Mouse (Mus musculus) hindbrain, embryonic 16.5 days (tissue): ENCODE data around the gene Xpo5. TPM values are rescaled to one million over a fixed set of nuclear protein-coding genes. Genes with fewer than 3 reads are reported as not detected.
A peak's percentile ranks its signal among the peaks of the same experiment; 100 is the strongest.

Experiments
- ATAC-seq: fragments of 200-750 bp; cut with Nextera tagmentation; 2 replicates; pipeline ENCODE4 v1.8.0; 2017; ENCODE audit warnings: moderate TSS enrichment, moderate library complexity
- H3K27ac ChIP-seq: fragments of 300-500 bp; sonication (generic); 2 replicates; pipeline ENCODE4 v1.5.1; 2014; ENCODE audit warnings: low read depth, mild to moderate bottlenecking, control low read depth, low read length, moderate library complexity
- H3K27me3 ChIP-seq: fragments of 300-500 bp; sonication (generic); replicated peaks from 2 replicates; pipeline ENCODE4 v1.6.1; 2014; ENCODE audit warnings: low read length; ENCODE audit not compliant: control insufficient read depth, insufficient read depth
- H3K36me3 ChIP-seq: fragments of 300-500 bp; sonication (generic); 2 replicates; pipeline ENCODE4 v1.6.1; 2014; ENCODE audit warnings: mild to moderate bottlenecking, low read length, moderate library complexity, mixed read lengths; ENCODE audit not compliant: control insufficient read depth, insufficient read depth
- H3K4me1 ChIP-seq: fragments of 300-500 bp; sonication (generic); 2 replicates; pipeline ENCODE4 v1.6.1; 2014; ENCODE audit warnings: low read depth, low read length; ENCODE audit not compliant: control insufficient read depth, insufficient read depth
- H3K4me2 ChIP-seq: fragments of 300-500 bp; sonication (generic); 2 replicates; pipeline ENCODE4 v1.6.1; 2014; ENCODE audit warnings: mild to moderate bottlenecking, low read length, control low read depth, moderate library complexity
- H3K4me3 ChIP-seq: fragments of 300-500 bp; sonication (generic); 2 replicates; pipeline ENCODE4 v1.5.1; 2014; ENCODE audit warnings: mild to moderate bottlenecking, low read length, control low read depth, moderate library complexity
- H3K9ac ChIP-seq: fragments of 300-500 bp; sonication (generic); 2 replicates; pipeline ENCODE4 v1.6.1; 2014; ENCODE audit warnings: low read depth, mild to moderate bottlenecking, control low read depth, low read length, moderate library complexity
- H3K9me3 ChIP-seq: fragments of 300-500 bp; sonication (generic); 2 replicates; pipeline ENCODE4 v1.6.1; 2014; ENCODE audit warnings: mild to moderate bottlenecking, low read length, moderate library complexity; ENCODE audit not compliant: control insufficient read depth
- WGBS: fragments of 180-500 bp; shearing (Covaris S2); extraction: QIAGEN DNeasy Blood & Tissue Kit; methylation state at CpG from one replicate; pipeline ENCODE4 v1.1.7; 2014; 5-methylcytosine and 5-hydroxymethylcytosine counted together
- polyA plus RNA-seq: library from polyadenylated mRNA; unstranded; fragments of >200 nt; fragmentation: Nextera tagmentation; extraction: Ambion mirVana; gene quantifications from 2 replicates; pipeline ENCODE4 v1.2.1, GENCODE M21; 2015

Gene Xpo5
- polyA plus RNA-seq, 1 experiment from 2014 or later, result 29.0 TPM

DNA sequence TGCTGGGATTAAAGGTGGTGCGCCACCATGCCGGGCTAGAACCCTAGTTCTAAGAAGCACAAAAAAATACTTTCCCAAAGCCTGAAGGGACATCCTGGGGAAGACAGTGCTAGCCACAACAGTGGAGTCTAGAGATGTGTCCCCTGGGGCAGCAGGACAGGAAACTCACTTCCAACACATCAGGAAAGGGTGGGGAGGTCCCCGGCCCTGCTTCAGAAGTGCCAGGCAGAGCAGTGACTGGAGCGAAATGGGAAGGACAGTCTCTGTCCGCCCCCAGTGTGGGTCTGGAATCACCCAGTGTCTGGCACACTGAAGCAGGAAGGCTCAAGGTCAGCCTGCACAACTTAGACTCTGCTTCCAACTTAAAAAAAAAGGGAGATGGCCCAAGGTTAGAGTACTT, 70.1 kb downstream of the Xpo5 start:
- Histone ChIP-seq H3K27ac (no peak overlapping the region), H3K4me1 (no peaks in the 10 kb centered on the region), H3K9ac (no peak overlapping the region), H3K27me3 (no peaks in the 10 kb centered on the region), H3K36me3 (peaks cover 3% of the 10 kb centered on the region; the same call in 1 of the 2 replicates), H3K4me2 (no peak overlapping the region), H3K4me3 (no peak overlapping the region), H3K9me3 (no peaks in the 10 kb centered on the region)
- 94% methylated on average over 5 of the region's 5 CpGs for WGBS
- ATAC-seq, result no peak

DNA sequence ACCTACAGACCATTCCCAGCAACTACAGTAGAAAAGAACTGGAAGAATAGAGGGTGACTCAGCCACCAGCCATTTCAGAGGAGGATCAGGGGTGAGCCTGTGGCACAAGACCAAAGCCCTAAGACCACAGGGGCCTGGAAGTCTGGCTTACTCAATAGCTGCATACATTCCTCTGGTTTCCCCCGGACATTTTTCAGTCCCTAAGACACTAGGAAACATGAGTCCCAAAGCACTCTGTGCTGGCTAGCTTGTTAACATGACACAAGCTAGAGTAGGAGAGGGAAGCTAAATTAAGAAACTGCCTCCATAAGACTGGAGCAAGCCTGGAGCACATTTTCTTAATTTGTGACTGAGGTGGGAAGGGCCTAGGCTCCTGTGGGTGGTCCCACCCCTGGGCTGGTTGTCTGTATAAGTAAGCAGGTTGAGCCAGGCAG, 71.2 kb downstream of the Xpo5 start:
- no peaks in the 10 kb centered on the region for H3K27me3 ChIP-seq
- WGBS, result 57% methylated on average over 1 of the region's 1 CpGs
- H3K36me3 ChIP-seq, result peaks cover 3% of the 10 kb centered on the region; the same call in 1 of the 2 replicates
- no peak overlapping the region for H3K27ac ChIP-seq
- no peak overlapping the region for H3K9ac ChIP-seq
- no peaks in the 10 kb centered on the region for H3K9me3 ChIP-seq
- no peaks in the 10 kb centered on the region for H3K4me1 ChIP-seq
- no peak overlapping the region for H3K4me2 ChIP-seq
- no peak overlapping the region for H3K4me3 ChIP-seq
- ATAC-seq, result no peak

DNA sequence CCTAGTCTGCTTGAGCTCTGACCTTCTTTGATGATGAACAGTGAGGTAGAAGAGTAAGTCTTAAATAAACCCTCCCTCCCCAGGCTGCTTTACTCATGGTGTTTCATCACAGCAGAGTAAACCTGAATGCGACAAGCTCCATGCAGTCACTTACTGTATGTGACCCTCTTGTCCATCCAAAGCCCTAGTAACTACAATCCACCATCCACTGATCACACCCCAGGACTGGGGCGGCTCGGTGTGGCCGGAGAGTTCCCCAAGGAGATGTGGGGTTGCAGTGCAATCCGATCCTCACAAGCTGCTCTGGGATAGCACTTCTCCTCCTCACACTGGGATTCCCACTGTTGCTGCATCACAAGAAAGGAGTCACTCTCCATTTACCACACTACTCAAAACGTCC, 71.9 kb downstream of the Xpo5 start:
- Histone ChIP-seq H3K4me3 (no peak overlapping the region), H3K36me3 (peaks cover 4% of the 10 kb centered on the region; the same call in 1 of the 2 replicates), H3K4me1 (no peaks in the 10 kb centered on the region), H3K27me3 (no peaks in the 10 kb centered on the region), H3K9me3 (no peaks in the 10 kb centered on the region), H3K4me2 (no peak overlapping the region), H3K9ac (no peak overlapping the region), H3K27ac (no peak overlapping the region)
- ATAC-seq, result no peak
- 84% methylated on average over 6 of the region's 6 CpGs for WGBS

DNA sequence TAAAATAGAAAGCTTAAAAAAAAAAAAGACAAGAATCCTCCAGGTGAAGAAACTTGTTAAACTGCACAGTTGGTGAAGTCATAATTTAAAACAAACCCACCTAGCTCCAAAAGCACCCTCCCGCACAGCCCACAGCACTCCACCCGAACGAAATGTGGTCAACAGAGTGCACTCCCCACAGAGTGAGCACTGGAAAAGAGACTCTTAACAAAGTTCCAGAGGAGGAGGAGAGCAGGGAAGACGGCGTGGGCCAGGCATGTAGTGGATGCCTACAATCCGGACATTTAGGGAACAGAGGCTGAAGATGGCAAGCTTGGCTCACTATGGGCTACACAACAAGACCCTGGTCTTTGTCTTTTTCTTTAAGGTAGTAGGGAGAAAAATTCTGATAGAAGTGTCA, 72.5 kb downstream of the Xpo5 start:
- WGBS, result 92% methylated on average over 6 of the region's 6 CpGs
- no peak for ATAC-seq
- Histone ChIP-seq H3K9ac (no peak overlapping the region), H3K36me3 (peaks cover 4% of the 10 kb centered on the region; the same call in 1 of the 2 replicates), H3K4me1 (no peaks in the 10 kb centered on the region), H3K4me3 (no peak overlapping the region), H3K9me3 (no peaks in the 10 kb centered on the region), H3K4me2 (no peak overlapping the region), H3K27me3 (no peaks in the 10 kb centered on the region), H3K27ac (no peak overlapping the region)

DNA sequence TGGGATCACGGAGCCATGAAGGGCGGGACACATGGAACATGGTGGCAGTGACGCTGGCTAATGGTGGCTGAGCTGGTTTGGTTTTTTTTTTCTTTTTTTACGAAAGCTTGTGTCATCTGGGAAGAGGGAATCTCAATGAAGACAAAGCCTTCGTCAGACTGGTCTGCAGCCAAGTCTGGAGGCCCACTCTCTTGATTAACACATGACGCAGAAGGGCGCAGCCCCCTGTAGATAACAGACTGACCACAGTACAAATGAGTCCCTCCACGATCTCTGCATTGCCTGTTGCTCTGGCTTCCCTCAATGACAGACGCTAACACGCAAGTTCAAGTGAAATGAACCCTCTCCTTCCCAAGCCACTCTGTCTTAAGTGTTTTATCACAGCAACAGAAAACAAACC, 72.9 kb downstream of the Xpo5 start:
- Histone ChIP-seq H3K4me2 (no peak overlapping the region), H3K27ac (no peak overlapping the region), H3K27me3 (no peaks in the 10 kb centered on the region), H3K4me3 (no peak overlapping the region), H3K36me3 (peaks cover 4% of the 10 kb centered on the region; the same call in 1 of the 2 replicates), H3K9ac (no peak overlapping the region), H3K4me1 (no peaks in the 10 kb centered on the region), H3K9me3 (no peaks in the 10 kb centered on the region)
- 91% methylated on average over 10 of the region's 10 CpGs for WGBS
- no peak for ATAC-seq

DNA sequence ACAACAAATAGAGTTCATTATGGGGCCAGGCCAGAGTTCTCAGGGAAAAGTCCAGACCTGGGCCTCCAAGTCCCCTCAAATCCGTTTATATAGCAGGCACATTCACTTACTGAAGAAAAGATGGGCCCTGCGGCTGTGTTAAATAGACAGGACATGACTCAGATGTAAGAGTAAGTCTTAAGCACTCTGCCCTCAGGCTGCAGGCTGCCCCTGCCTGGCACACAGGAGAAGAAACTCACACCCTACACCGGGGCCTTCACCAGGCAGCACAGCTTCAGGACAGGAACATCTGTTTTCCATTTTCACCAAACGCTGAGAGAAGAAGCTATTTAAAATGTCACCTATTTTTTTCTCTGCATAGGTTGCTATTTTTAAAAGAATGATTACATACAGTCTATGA, 75.0 kb downstream of the Xpo5 start:
- 82% methylated on average over 4 of the region's 4 CpGs for WGBS
- H3K9me3 ChIP-seq, result no peaks in the 10 kb centered on the region
- peaks cover 12% of the 10 kb centered on the region for H3K4me1 ChIP-seq
- H3K27me3 ChIP-seq, result no peaks in the 10 kb centered on the region
- H3K9ac ChIP-seq, result no peak overlapping the region
- H3K4me2 ChIP-seq, result no peak overlapping the region
- ATAC-seq, result no peak
- no peak overlapping the region for H3K4me3 ChIP-seq
- peaks cover 2% of the 10 kb centered on the region; the same call in 1 of the 2 replicates for H3K36me3 ChIP-seq
- no peak overlapping the region for H3K27ac ChIP-seq

DNA sequence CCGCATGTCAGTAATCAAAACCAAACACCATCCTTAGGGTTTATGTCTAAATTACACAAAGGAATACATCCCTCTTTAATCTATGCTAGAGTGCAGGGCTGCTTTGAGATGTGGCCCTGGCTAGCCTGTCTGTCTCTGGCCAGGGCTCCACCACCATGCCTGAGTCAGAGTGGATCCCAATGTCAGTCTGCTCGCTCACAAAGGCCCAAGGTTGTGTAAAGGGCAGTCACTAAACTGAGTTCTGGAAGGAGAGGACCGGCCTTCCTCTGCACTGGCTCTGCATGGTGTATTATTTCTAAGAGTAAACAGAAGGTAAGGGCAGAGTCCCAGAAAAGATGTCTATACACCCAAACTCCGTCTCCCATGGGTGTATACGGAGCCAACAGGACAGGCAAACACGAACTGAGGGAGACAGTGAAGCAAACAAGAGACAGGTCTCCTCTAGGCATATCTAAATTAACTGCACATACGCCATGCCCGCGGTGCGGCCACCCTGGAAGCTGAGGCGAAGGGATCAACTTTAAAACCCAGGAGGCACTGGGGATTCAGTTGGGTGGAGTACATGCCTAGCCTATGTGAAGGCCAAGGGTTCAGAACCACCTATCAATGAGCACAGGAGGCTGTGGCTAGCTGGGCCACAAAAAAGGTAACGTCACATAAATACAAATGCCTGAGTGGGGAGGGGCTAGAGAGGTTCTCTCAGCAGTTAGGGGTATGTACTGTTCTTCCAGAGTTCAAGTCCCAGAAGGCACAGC, 75.6 kb downstream of the Xpo5 start:
- Histone ChIP-seq H3K27me3 (no peaks in the 10 kb centered on the region), H3K9ac (no peak overlapping the region), H3K4me2 (no peak overlapping the region), H3K27ac (no peak overlapping the region), H3K4me3 (no peak overlapping the region), H3K9me3 (no peaks in the 10 kb centered on the region), H3K36me3 (peaks cover 2% of the 10 kb centered on the region; the same call in 1 of the 2 replicates), H3K4me1 (peaks cover 13% of the 10 kb centered on the region)
- no peak for ATAC-seq
- WGBS, result 92% methylated on average over 12 of the region's 12 CpGs

DNA sequence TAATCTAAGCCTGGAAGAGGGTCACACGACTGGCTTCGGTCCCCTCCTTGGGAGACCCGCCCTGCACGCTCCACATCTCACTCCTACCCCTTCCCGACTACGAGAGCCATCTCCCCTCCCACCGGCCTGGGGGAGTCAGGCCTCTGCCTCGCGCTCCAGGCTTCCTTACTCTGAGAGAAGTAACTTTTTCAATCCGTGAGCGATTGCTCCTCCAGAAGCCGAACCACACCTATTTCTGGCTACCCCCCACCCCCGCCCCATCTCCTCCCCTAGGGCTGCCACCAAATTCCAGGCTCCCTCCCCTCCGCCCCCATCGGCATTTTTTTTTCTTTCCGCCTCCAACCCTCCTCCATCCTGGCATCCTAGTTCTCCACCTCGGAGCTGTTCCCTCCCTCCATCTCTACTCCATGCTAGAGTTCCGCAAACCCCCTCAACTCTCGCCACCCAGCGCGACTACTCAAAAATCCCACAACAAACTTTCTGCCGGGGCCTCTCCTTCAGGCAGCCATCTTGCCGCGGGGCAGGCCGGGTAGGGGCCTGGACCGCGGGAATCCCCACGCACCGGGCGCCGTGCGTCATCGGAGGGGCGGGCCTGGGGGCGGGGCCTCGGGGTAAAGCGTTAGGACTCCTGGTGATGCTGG, 80.0 kb downstream of the Xpo5 start, which contains the start of gene Tjap1:
Gene Tjap1 (minus strand): TSS at position 544 of the 641 bp plus-strand sequence.
- H3K27me3 ChIP-seq, result no peaks in the 10 kb centered on the region; the same call in 1 of the 2 replicates
- ATAC-seq, result peak; percentile 98
- peak within 1 kb of the TSS; percentile 56 for H3K27ac ChIP-seq
- H3K9ac ChIP-seq, result peak within 1 kb of the TSS; percentile 67
- H3K9me3 ChIP-seq, result no peaks in the 10 kb centered on the region
- peaks cover 2% of the 10 kb centered on the region; the same call in 1 of the 2 replicates for H3K36me3 ChIP-seq
- WGBS, result under 1% methylated on average over 37 of the region's 37 CpGs
- H3K4me1 ChIP-seq, result peaks cover 15% of the 10 kb centered on the region
- peak within 1 kb of the TSS; percentile 60 for H3K4me3 ChIP-seq
- peak within 1 kb of the TSS; percentile 96 for H3K4me2 ChIP-seq

DNA sequence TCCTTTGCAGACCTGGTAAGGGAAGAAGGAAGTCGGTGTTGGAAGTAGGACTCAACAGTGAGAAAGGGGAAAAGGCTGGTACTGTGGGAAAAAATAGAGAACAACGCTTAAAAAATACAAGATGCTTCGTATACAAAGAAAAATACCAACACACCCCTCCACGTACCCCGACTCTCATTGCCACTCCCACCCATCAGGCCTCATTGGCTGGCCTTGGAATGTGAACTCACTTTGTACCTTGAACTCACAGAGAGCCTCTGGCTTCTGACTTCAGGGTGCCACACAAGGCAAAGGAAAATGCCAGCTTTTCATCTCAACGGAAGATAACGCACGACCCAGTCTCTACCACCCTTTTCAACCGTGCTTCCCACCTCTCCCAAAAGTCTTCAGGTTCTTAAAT, 80.6 kb downstream of the Xpo5 start:
- H3K27me3 ChIP-seq, result no peaks in the 10 kb centered on the region; the same call in 1 of the 2 replicates
- WGBS, result 22% methylated on average over 9 of the region's 9 CpGs
- H3K4me1 ChIP-seq, result peaks cover 15% of the 10 kb centered on the region
- peak overlapping the region; percentile 67 for H3K9ac ChIP-seq
- H3K27ac ChIP-seq, result no peak overlapping the region; the same call in 1 of the 2 replicates
- peaks cover 2% of the 10 kb centered on the region; the same call in 1 of the 2 replicates for H3K36me3 ChIP-seq
- no peak; the same call in 1 of the 2 replicates for ATAC-seq
- peak overlapping the region; percentile 60 for H3K4me3 ChIP-seq
- H3K9me3 ChIP-seq, result no peaks in the 10 kb centered on the region
- H3K4me2 ChIP-seq, result peak overlapping the region; percentile 96
